Mouse (Mus musculus): ENCODE results near the gene Gm45521.

DNA sequence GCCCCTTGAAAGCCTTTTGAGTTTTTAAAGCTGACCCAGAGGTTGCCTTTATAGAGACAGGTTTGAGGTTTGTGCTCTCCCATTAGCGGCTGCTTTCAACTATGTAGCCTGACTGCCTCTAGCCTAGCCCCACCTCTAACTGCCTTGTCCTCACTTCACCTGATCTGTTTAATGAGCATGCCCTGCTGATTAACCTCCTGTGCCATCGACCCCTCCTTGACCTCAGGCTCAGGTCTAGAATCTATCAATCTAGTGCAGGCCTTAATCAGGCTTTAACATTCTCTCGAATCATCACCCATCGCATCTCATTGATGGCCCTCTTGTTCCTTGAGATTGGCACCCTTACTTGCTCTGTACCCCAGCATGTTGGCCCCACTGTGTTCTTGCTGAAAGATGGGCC is 42.6 kb upstream of the Gm45521 start:
- TF ChIP-seq CTCF (IDR thresholded peaks at IDR 0.05; ENCODE audit: low read depth, low read length) (no peak), GATA1 (IDR thresholded peaks at IDR 0.05; ENCODE audit: borderline replicate concordance, low read length) (no peak), POLR2AphosphoS5 (IDR thresholded peaks at IDR 0.05; ENCODE audit: insufficient replicate concordance, low read depth, low read length) (no peak)

Measured in G1E (cell line).